Mouse (Mus musculus) limb, embryonic 15.5 days (tissue): ENCODE measurements around the gene Bhlhe41. TPM values are rescaled to one million over a fixed set of nuclear protein-coding genes. Genes with fewer than 3 reads are reported as not detected.

Experiments used
- polyA plus RNA-seq: library from polyadenylated mRNA; unstranded; fragments of >200 nt; fragmentation: Nextera tagmentation; extraction: Ambion mirVana; gene quantifications from 2 replicates; pipeline ENCODE4 v1.2.1, GENCODE M21; 2015

Gene Bhlhe41
- polyA plus RNA-seq, 1 experiment from 2014 or later, result 3.0 TPM

Other genes starting within 250 kb of the Bhlhe41 start
- gene Tuba3b, start 249.8 kb downstream of the Bhlhe41 start, polyA plus RNA-seq, result not detected in 2 replicates
- gene Rassf8, start 118.8 kb downstream of the Bhlhe41 start, polyA plus RNA-seq, result 9.9 and 13.6 TPM in 2 replicates
- gene Sspn, start 66.1 kb upstream of the Bhlhe41 start, polyA plus RNA-seq, result 20.9 and 28.7 TPM in 2 replicates